Mouse (Mus musculus) MEL (cell line): ENCODE measurements at regions not wholly inside any gene's neighbourhood (a gene's known extent, or its start where the extent isn't known, plus 50 kb on each side); places are given as distances from the start of the nearest gene placed in this dataset.

ENCODE experiments used
- POLR2A ChIP-seq, 2 experiments: IDR thresholded peaks; 2 replicates each; pipeline ENCODE4 v1.6.1; 2011 to 2012; ENCODE audit warnings: low read length in 2 of 2, mild to moderate bottlenecking in 2 of 2, control low read depth in 1 of 2, improper control_type of control experiment in 1 of 2, low read depth in 1 of 2, moderate library complexity in 1 of 2; ENCODE audit not compliant: control insufficient read depth in 1 of 2, insufficient read depth in 1 of 2, poor library complexity in 1 of 2
- SMC3 ChIP-seq: IDR thresholded peaks from 2 replicates; pipeline ENCODE4 v1.6.1; 2011; ENCODE audit warnings: low read depth, low read length, improper control_type of control experiment

DNA sequence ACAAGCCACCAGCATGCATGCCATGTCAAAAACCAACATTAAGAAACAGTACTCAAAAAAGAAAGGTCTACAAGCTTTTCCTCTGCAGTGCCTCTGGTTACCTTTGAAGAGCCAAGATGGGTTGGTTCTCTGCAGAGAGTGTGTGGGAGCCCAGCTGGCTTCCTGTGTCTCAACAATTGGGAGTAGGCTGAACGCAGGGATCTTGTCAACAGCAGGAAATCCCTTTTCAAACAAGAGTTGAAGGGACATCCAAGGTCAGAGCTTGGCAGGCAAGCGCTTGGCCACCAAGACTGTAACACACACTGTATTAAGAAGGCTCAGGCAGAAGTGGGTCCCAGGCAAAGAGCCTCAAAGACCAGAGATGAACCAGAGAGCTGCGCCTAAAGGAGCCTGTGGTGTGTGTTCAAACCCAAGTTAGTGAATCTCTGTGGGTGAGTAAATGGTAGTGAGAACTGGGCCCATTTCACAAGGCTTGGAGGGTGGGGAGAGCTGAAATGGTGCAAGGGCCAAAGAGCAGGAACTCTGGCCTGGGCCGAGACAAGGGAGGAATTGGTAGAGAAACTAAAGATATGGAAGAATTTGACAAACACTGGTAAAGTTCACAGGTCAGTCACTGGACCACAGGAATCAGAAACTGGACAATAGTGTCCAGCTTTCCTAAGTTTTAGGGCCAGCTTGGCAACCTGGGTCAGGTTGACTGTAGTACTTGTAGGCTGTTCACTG, 357.0 kb downstream of the Gm49356 start:
- TF ChIP-seq POLR2A (IDR thresholded peaks at IDR 0.05; ENCODE audit: control insufficient read depth in 1 of 2, insufficient read depth in 1 of 2, low read depth in 1 of 2, low read length in 2 of 2, poor library complexity in 1 of 2) (no peak), SMC3 (no peak)
